Mouse (Mus musculus) MEL (cell line): ENCODE measurements at regions not wholly inside any gene's neighbourhood (a gene's known extent, or its start where the extent isn't known, plus 50 kb on each side); places are given as distances from the start of the nearest gene placed in this dataset.

Experiments used
- DNase-seq: peaks from one replicate; pipeline ENCODE4 v3.0.0; 2011; ENCODE audit warnings: low read depth, low spot score
- H3K27ac ChIP-seq: 2 replicates; pipeline ENCODE4 v1.5.1; 2012; ENCODE audit warnings: low read depth, mild to moderate bottlenecking, control low read depth, low read length, moderate library complexity; ENCODE audit not compliant: control insufficient read depth
- H3K27me3 ChIP-seq, 2 experiments: fragments of 150-350 bp in 1 of 2; sonication (generic) in 1 of 2; 2 replicates each; pipeline ENCODE4 v1.6.1; 2012; ENCODE audit warnings: low read length in 2 of 2, mild to moderate bottlenecking in 2 of 2, improper control_type of control experiment in 1 of 2, moderate library complexity in 1 of 2; ENCODE audit not compliant: insufficient read depth in 2 of 2, control insufficient read depth in 1 of 2
- H3K36me3 ChIP-seq, 2 experiments: 2 replicates each; pipeline ENCODE4 v1.6.1; 2012 to 2014; ENCODE audit warnings: low read length in 2 of 2, improper control_type of control experiment in 1 of 2, inconsistent platforms in 1 of 2, mild to moderate bottlenecking in 1 of 2; ENCODE audit not compliant: insufficient read depth in 2 of 2, control insufficient read depth in 1 of 2
- H3K4me1 ChIP-seq, 2 experiments: fragments of 150-350 bp in 1 of 2; sonication (generic) in 1 of 2; 2 replicates each; pipeline ENCODE4 v1.6.1; 2012; ENCODE audit warnings: low read length in 2 of 2, improper control_type of control experiment in 1 of 2, mild to moderate bottlenecking in 1 of 2; ENCODE audit not compliant: insufficient read depth in 2 of 2, control insufficient read depth in 1 of 2
- H3K4me3 ChIP-seq, 2 experiments: fragments of 150-350 bp in 1 of 2; sonication (generic) in 1 of 2; 2 replicates each; pipeline ENCODE4 v1.5.1; 2012; ENCODE audit warnings: low read depth in 2 of 2, low read length in 2 of 2, mild to moderate bottlenecking in 2 of 2, moderate library complexity in 2 of 2, control low read depth in 1 of 2, improper control_type of control experiment in 1 of 2; ENCODE audit not compliant: control insufficient read depth in 1 of 2, insufficient read depth in 1 of 2
- H3K79me2 ChIP-seq: 2 replicates; pipeline ENCODE4 v1.6.1; 2012; ENCODE audit warnings: mild to moderate bottlenecking, low read length, moderate library complexity; ENCODE audit not compliant: control insufficient read depth, poor library complexity, insufficient read depth
- H3K9ac ChIP-seq: 2 replicates; pipeline ENCODE4 v1.6.1; 2012; ENCODE audit warnings: low read depth, mild to moderate bottlenecking, control low read depth, low read length, moderate library complexity; ENCODE audit not compliant: control insufficient read depth, poor library complexity, severe bottlenecking
- H3K9me3 ChIP-seq: fragments of 150-350 bp; sonication (generic); replicated peaks from 2 replicates; pipeline ENCODE4 v1.6.1; 2012; ENCODE audit warnings: mild to moderate bottlenecking, low read length, improper control_type of control experiment, moderate library complexity; ENCODE audit not compliant: insufficient read depth
- CTCF ChIP-seq, 3 experiments: IDR thresholded peaks in 2 of 3; conservative IDR thresholded peaks in 1 of 3; 2 replicates each; pipeline ENCODE4 v1.5.1; 2011 to 2012; ENCODE audit warnings: low read length in 3 of 3, low read depth in 2 of 3, mild to moderate bottlenecking in 2 of 3, improper control_type of control experiment in 1 of 3, inconsistent platforms in 1 of 3, mixed read lengths in 1 of 3, moderate library complexity in 1 of 3; ENCODE audit not compliant: control insufficient read depth in 1 of 3, insufficient read depth in 1 of 3, poor library complexity in 1 of 3, severe bottlenecking in 1 of 3
- ELF1 ChIP-seq: IDR thresholded peaks from 2 replicates; pipeline ENCODE4 v1.6.1; 2014; ENCODE audit warnings: low read depth, mild to moderate bottlenecking, inconsistent platforms, low read length, improper control_type of control experiment, moderate library complexity
- EP300 ChIP-seq, 2 experiments: IDR thresholded peaks; 2 replicates each; pipeline ENCODE4 v1.6.1; 2011; ENCODE audit warnings: improper control_type of control experiment in 2 of 2, low read length in 2 of 2, low read depth in 1 of 2, mild to moderate bottlenecking in 1 of 2
- ETS1 ChIP-seq: IDR thresholded peaks from 2 replicates; pipeline ENCODE4 v1.6.1; 2012; ENCODE audit warnings: low read depth, mild to moderate bottlenecking, inconsistent platforms, low read length, improper control_type of control experiment, moderate library complexity
- GABPA ChIP-seq: IDR thresholded peaks from 2 replicates; pipeline ENCODE4 v1.6.1; 2012; ENCODE audit warnings: low read depth, mild to moderate bottlenecking, inconsistent platforms, low read length, improper control_type of control experiment, moderate library complexity
- GATA1 ChIP-seq: IDR thresholded peaks from 2 replicates; pipeline ENCODE4 v1.6.1; 2011; ENCODE audit warnings: low read depth, low read length, improper control_type of control experiment
- HCFC1 ChIP-seq: IDR thresholded peaks from 2 replicates; pipeline ENCODE4 v1.6.1; 2012; ENCODE audit warnings: low read depth, mild to moderate bottlenecking, inconsistent platforms, low read length, improper control_type of control experiment, moderate library complexity
- JUND ChIP-seq: IDR thresholded peaks from 2 replicates; pipeline ENCODE4 v1.6.1; 2011; ENCODE audit warnings: low read depth, mild to moderate bottlenecking, improper control_type of control experiment, low read length
- MAFK ChIP-seq: IDR thresholded peaks from 2 replicates; pipeline ENCODE4 v1.6.1; 2011; ENCODE audit warnings: low read depth, mild to moderate bottlenecking, low read length, improper control_type of control experiment, borderline replicate concordance
- MAX ChIP-seq: IDR thresholded peaks from 2 replicates; pipeline ENCODE4 v1.6.1; 2011; ENCODE audit warnings: low read length, improper control_type of control experiment
- MAZ ChIP-seq: IDR thresholded peaks from 2 replicates; pipeline ENCODE4 v1.6.1; 2012; ENCODE audit warnings: low read depth, mild to moderate bottlenecking, inconsistent platforms, low read length, improper control_type of control experiment
- MEF2A ChIP-seq: IDR thresholded peaks from 2 replicates; pipeline ENCODE4 v1.6.1; 2014; ENCODE audit warnings: low read depth, mild to moderate bottlenecking, inconsistent platforms, low read length, improper control_type of control experiment; ENCODE audit not compliant: poor library complexity, insufficient replicate concordance, severe bottlenecking; ENCODE audit errors: extremely low read depth
- MYC ChIP-seq: IDR thresholded peaks from 2 replicates; pipeline ENCODE4 v1.6.1; 2011; ENCODE audit warnings: low read depth, mild to moderate bottlenecking, low read length, improper control_type of control experiment, moderate library complexity
- NRF1 ChIP-seq: IDR thresholded peaks from 2 replicates; pipeline ENCODE4 v1.6.1; 2014; ENCODE audit warnings: low read depth, mild to moderate bottlenecking, inconsistent platforms, low read length, improper control_type of control experiment, moderate library complexity; ENCODE audit not compliant: poor library complexity, insufficient read depth, severe bottlenecking
- POLR2A ChIP-seq, 2 experiments: IDR thresholded peaks; 2 replicates each; pipeline ENCODE4 v1.6.1; 2011 to 2012; ENCODE audit warnings: low read length in 2 of 2, mild to moderate bottlenecking in 2 of 2, control low read depth in 1 of 2, improper control_type of control experiment in 1 of 2, low read depth in 1 of 2, moderate library complexity in 1 of 2; ENCODE audit not compliant: control insufficient read depth in 1 of 2, insufficient read depth in 1 of 2, poor library complexity in 1 of 2
- SMC3 ChIP-seq: IDR thresholded peaks from 2 replicates; pipeline ENCODE4 v1.6.1; 2011; ENCODE audit warnings: low read depth, low read length, improper control_type of control experiment
- TCF12 ChIP-seq: IDR thresholded peaks from 2 replicates; pipeline ENCODE4 v1.6.1; 2014; ENCODE audit warnings: low read depth, mild to moderate bottlenecking, inconsistent platforms, low read length, improper control_type of control experiment, moderate library complexity
- ZNF384 ChIP-seq: IDR thresholded peaks from 2 replicates; pipeline ENCODE4 v1.6.1; 2012; ENCODE audit warnings: low read depth, mild to moderate bottlenecking, inconsistent platforms, low read length, improper control_type of control experiment

- Histone ChIP-seq H3K27ac (no peak overlapping the region), H3K27me3 (no peaks in the 10 kb centered on the region), H3K4me1 (no peaks in the 10 kb centered on the region), H3K4me3 (no peak overlapping the region), H3K36me3 (no peaks in the 10 kb centered on the region), H3K9ac (no peak overlapping the region), H3K9me3 (no peaks in the 10 kb centered on the region), H3K79me2 (no peaks in the 10 kb centered on the region)
- TF ChIP-seq MAZ (no peak), MAFK (no peak), HCFC1 (no peak), MAX (no peak), GATA1 (no peak), MYC (no peak), ZNF384 (no peak), TCF12 (no peak), GABPA (no peak), EP300 (IDR thresholded peaks at IDR 0.05; ENCODE audit: low read depth in 1 of 2, low read length in 2 of 2) (no peak)
- no peak for DNase-seq
Measured at GRCm38 (mm10) chr3:131770486-131770885, 205.9 kb downstream of the Papss1 start.

- H3K4me1 ChIP-seq, result no peaks in the 10 kb centered on the region
- no peak for DNase-seq
- no peaks in the 10 kb centered on the region for H3K9me3 ChIP-seq
- H3K36me3 ChIP-seq, result no peaks in the 10 kb centered on the region
- no peaks in the 10 kb centered on the region for H3K27me3 ChIP-seq
- no peak overlapping the region for H3K27ac ChIP-seq
- TF ChIP-seq MEF2A (no peak), ELF1 (no peak), CTCF (IDR thresholded peaks at IDR 0.05 in 2 of 3, conservative IDR thresholded peaks at IDR 0.05 in 1 of 3; ENCODE audit: control insufficient read depth in 1 of 3, insufficient read depth in 1 of 3, low read depth in 2 of 3, low read length in 3 of 3, poor library complexity in 1 of 3, severe bottlenecking in 1 of 3) (no peak), SMC3 (no peak), NRF1 (no peak), MAFK (no peak), POLR2A (IDR thresholded peaks at IDR 0.05; ENCODE audit: control insufficient read depth in 1 of 2, insufficient read depth in 1 of 2, low read depth in 1 of 2, low read length in 2 of 2, poor library complexity in 1 of 2) (no peak), ETS1 (no peak), JUND (no peak)
- TF ChIP-seq, all 39 proteins: peak for 0
- no peak overlapping the region for H3K9ac ChIP-seq
- H3K4me3 ChIP-seq, result no peak overlapping the region
- no peaks in the 10 kb centered on the region for H3K79me2 ChIP-seq
Measured at GRCm38 (mm10) chr3:131771863-131772546, 207.4 kb downstream of the Papss1 start.
